Mouse (Mus musculus) lung, postnatal 0 days (tissue): ENCODE measurements at regions not wholly inside any gene's neighbourhood (a gene's known extent, or its start where the extent isn't known, plus 50 kb on each side); places are given as distances from the start of the nearest gene placed in this dataset.

Experiments used
- CTCF ChIP-seq: IDR thresholded peaks from 2 replicates; pipeline ENCODE4 v1.5.1; 2016; ENCODE audit warnings: antibody characterized with exemption, mild to moderate bottlenecking
- EP300 ChIP-seq: IDR thresholded peaks from 2 replicates; pipeline ENCODE4 v1.6.1; 2016; ENCODE audit warnings: antibody characterized with exemption, mild to moderate bottlenecking, control low read depth

DNA sequence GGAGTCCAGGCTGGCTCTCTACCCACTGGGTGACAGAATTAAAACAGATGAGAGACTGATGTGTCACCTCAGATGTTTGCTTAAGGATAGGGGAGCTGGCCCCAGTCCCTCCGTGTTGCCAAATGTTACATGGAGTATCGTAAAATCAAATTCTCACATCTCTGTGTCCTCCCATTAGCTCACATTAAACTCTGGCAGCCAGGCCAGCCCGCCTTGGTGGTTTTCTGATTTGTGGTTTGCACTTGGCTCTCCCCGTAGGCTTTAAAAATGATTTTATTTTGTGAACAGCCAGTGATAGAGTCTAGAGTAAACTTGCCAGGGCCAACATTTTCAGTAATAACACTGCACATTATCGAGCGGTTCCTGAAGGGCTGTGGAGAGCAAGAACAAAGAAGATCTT, 149.8 kb downstream of the Hhip start:
- TF ChIP-seq CTCF (no peak), EP300 (no peak)
